In genomic region chr2:168990061-168990753, GRCm38 (mm10) we compare ENCODE assay signal across 9 mouse cellular contexts. TPM values are rescaled to one million over a fixed set of nuclear protein-coding genes. Genes with fewer than 3 reads are reported as not detected.
DNase-seq lines count a peak whose midpoint lies in the region; ATAC-seq and TF ChIP-seq lines count a peak whose summit lies in the region.
"Had no signal": no experiment of that assay in that cellular context is flagged by ENCODE, and none has a peak within 500 bp of the region (broad histone marks: within the 10 kb centered on the region; RNA-seq: fewer than 3 reads in every experiment).

No protein-coding gene starts in this region.

- 57% methylated on average over 13 of the region's 13 CpGs for WGBS in intestine, embryonic 14.5 days
- WGBS in intestine, embryonic 16.5 days, result 57% methylated on average over 13 of the region's 13 CpGs
- 57% methylated on average over 13 of the region's 13 CpGs for WGBS in limb, embryonic 14.5 days

- H3K4me2 ChIP-seq in intestine, embryonic 14.5 days (ENCODE audit: low read length), result no peak overlapping the region
- H3K4me2 ChIP-seq in intestine, embryonic 16.5 days (ENCODE audit: low read depth, low read length), result no peak overlapping the region
- no peak overlapping the region for H3K4me2 ChIP-seq in limb, embryonic 14.5 days (replicated peaks; ENCODE audit: low read depth, low read length, severe bottlenecking)

- DNase-seq in intestine, embryonic 14.5 days (ENCODE audit: low spot score), result peak; percentile 61
- peak; percentile 78 for DNase-seq in 3T3-L1 (ENCODE audit: low read depth, low spot score)
- peak; percentile 77 for DNase-seq in NIH3T3 (ENCODE audit: low read depth)
- DNase-seq in limb, embryonic 14.5 days (ENCODE audit: low spot score), result peak; percentile 93
- DNase-seq in right cerebral cortex, adult 18-20 months, result no peak
- DNase-seq in ovary, postnatal 10 days (ENCODE audit: low spot score), result no peak
- no peak for DNase-seq in adrenal gland, postnatal 10 days

- no peaks in the 10 kb centered on the region for H3K4me1 ChIP-seq in intestine, embryonic 14.5 days (replicated peaks; ENCODE audit: control insufficient read depth, insufficient read depth, low read length)
- H3K4me1 ChIP-seq in intestine, embryonic 16.5 days (ENCODE audit: control insufficient read depth, insufficient read depth, low read length), result no peaks in the 10 kb centered on the region
- no peaks in the 10 kb centered on the region for H3K4me1 ChIP-seq in limb, embryonic 14.5 days (ENCODE audit: control insufficient read depth, insufficient read depth, low read length)

- H3K9me3 ChIP-seq in intestine, embryonic 14.5 days (ENCODE audit: control insufficient read depth, low read length), result no peaks in the 10 kb centered on the region
- H3K9me3 ChIP-seq in intestine, embryonic 16.5 days (ENCODE audit: control insufficient read depth, low read length), result no peaks in the 10 kb centered on the region
- no peaks in the 10 kb centered on the region for H3K9me3 ChIP-seq in limb, embryonic 14.5 days (ENCODE audit: control insufficient read depth, low read length)

- H3K27me3 ChIP-seq in intestine, embryonic 14.5 days (replicated peaks; ENCODE audit: control insufficient read depth, insufficient read depth, low read length), result no peaks in the 10 kb centered on the region
- no peaks in the 10 kb centered on the region for H3K27me3 ChIP-seq in intestine, embryonic 16.5 days (replicated peaks; ENCODE audit: control insufficient read depth, insufficient read depth, low read length)
- H3K27me3 ChIP-seq in limb, embryonic 14.5 days (ENCODE audit: control insufficient read depth, insufficient read depth, low read length), result no peaks in the 10 kb centered on the region

- H3K36me3 ChIP-seq in intestine, embryonic 14.5 days (ENCODE audit: control insufficient read depth, insufficient read depth, low read length), result no peaks in the 10 kb centered on the region
- H3K36me3 ChIP-seq in intestine, embryonic 16.5 days (ENCODE audit: control insufficient read depth, insufficient read depth, low read length), result no peaks in the 10 kb centered on the region
- H3K36me3 ChIP-seq in limb, embryonic 14.5 days (ENCODE audit: control insufficient read depth, insufficient read depth, low read length), result no peaks in the 10 kb centered on the region

- no peak overlapping the region for H3K9ac ChIP-seq in intestine, embryonic 14.5 days (ENCODE audit: low read length)
- H3K9ac ChIP-seq in intestine, embryonic 16.5 days (ENCODE audit: low read depth, low read length), result no peak overlapping the region
- H3K9ac ChIP-seq in limb, embryonic 14.5 days (ENCODE audit: low read depth, low read length, severe bottlenecking), result no peak overlapping the region

- TF ChIP-seq POLR2A in limb, embryonic 14.5 days (IDR thresholded peaks at IDR 0.05; ENCODE audit: borderline replicate concordance, extremely low read depth, insufficient read depth, insufficient read length), result no peak

- no peak overlapping the region for H3K4me3 ChIP-seq in intestine, embryonic 14.5 days (ENCODE audit: low read depth, low read length)
- no peak overlapping the region for H3K4me3 ChIP-seq in intestine, embryonic 16.5 days (ENCODE audit: low read length)
- H3K4me3 ChIP-seq in limb, embryonic 14.5 days (replicated peaks; ENCODE audit: low read length), result no peak overlapping the region

- ATAC-seq in intestine, embryonic 14.5 days (replicated peaks; ENCODE audit: low FRiP score, low TSS enrichment, low read depth), result no peak
- ATAC-seq in intestine, embryonic 16.5 days, result no peak
- ATAC-seq in limb, embryonic 14.5 days (ENCODE audit: low FRiP score, low read depth), result no peak

- no peak overlapping the region for H3K27ac ChIP-seq in intestine, embryonic 14.5 days (ENCODE audit: low read depth)
- no peak overlapping the region for H3K27ac ChIP-seq in intestine, embryonic 16.5 days (ENCODE audit: low read length)
- no peak overlapping the region for H3K27ac ChIP-seq in limb, embryonic 14.5 days (replicated peaks; ENCODE audit: low read depth, low read length)
- H3K27ac ChIP-seq: macrophage had no signal

RNA-seq across cellular contexts. Expression of gene Zfp64, which starts 34.8 kb away (rescaled TPM):
- polyA plus RNA-seq in intestine, embryonic 14.5 days (2014; fragmentation: Nextera tagmentation; extraction: Ambion mirVana), result 36.8 and 38.7 TPM in 2 replicates
- 26.9 and 30.6 TPM in 2 replicates for polyA plus RNA-seq in intestine, embryonic 16.5 days (2015; fragmentation: Nextera tagmentation; extraction: Ambion mirVana)
- polyA plus RNA-seq in limb, embryonic 14.5 days (2012; rRNA removed), result 46.0 and 55.3 TPM in 2 replicates
- polyA plus RNA-seq in limb, embryonic 14.5 days (2014; fragmentation: Nextera tagmentation; extraction: Ambion mirVana), result 49.5 and 50.6 TPM in 2 replicates
- total RNA-seq in adrenal gland, postnatal 10 days (2021), result 10 to 100 TPM; 15.7 to 19.7 TPM

Comparison
In these comparisons a context has a peak if more than half of its experiments do, and no peak if none do; other contexts are left out.
1. DNase-seq: peak in intestine, embryonic 14.5 days (single experiment), 3T3-L1 (single experiment), NIH3T3 (single experiment) and limb, embryonic 14.5 days (single experiment); none in right cerebral cortex, adult 18-20 months (single experiment), ovary, postnatal 10 days (single experiment) and adrenal gland, postnatal 10 days (single experiment).